19 mouse cellular contexts compared by ENCODE assay signal in genomic region chr1:187015673-187016072, GRCm38 (mm10). TPM values are rescaled to one million over a fixed set of nuclear protein-coding genes. Genes with fewer than 3 reads are reported as not detected.
"Had no signal": no experiment of that assay in that cellular context is flagged by ENCODE, and none has a peak within 500 bp of the region (broad histone marks: within the 10 kb centered on the region; RNA-seq: fewer than 3 reads in every experiment).

No protein-coding gene starts in this region.

- H3K9ac ChIP-seq: liver, embryonic 13.5 days; liver, postnatal 0 days; lung, embryonic 15.5 days; midbrain, embryonic 12.5 days had no signal

- H3K4me1 ChIP-seq: liver, embryonic 13.5 days; lung, embryonic 15.5 days; megakaryocyte, embryonic 14.5 days; midbrain, embryonic 12.5 days had no signal

- ATAC-seq: liver, postnatal 0 days; midbrain, embryonic 16.5 days had no signal

- H3K4me3 ChIP-seq: left cerebral cortex, adult 2 months; limb, embryonic 10.5 days; liver, embryonic 13.5 days; lung, embryonic 15.5 days; megakaryocyte, embryonic 14.5 days; midbrain, embryonic 12.5 days had no signal

- DNase-seq: kidney, adult 18-20 months; kidney, postnatal 25 days; liver, embryonic 13.5 days; liver, postnatal 0 days; lung, postnatal 14 days; right cerebral cortex, postnatal 25 days; thymus, postnatal 4 days had no signal

- H3K27ac ChIP-seq: left cerebral cortex, adult 2 months; limb, embryonic 10.5 days; liver, embryonic 13.5 days; lung, embryonic 15.5 days; macrophage; midbrain, embryonic 12.5 days had no signal

- H3K27me3 ChIP-seq: liver, embryonic 13.5 days; lung, embryonic 15.5 days; megakaryocyte, embryonic 14.5 days; midbrain, embryonic 12.5 days had no signal

- H3K36me3 ChIP-seq: limb, embryonic 10.5 days; liver, embryonic 13.5 days; lung, embryonic 15.5 days; midbrain, embryonic 12.5 days had no signal

- H3K4me2 ChIP-seq: liver, embryonic 13.5 days; lung, embryonic 15.5 days; midbrain, embryonic 12.5 days had no signal

- H3K9me3 ChIP-seq: limb, embryonic 10.5 days; liver, embryonic 13.5 days; lung, embryonic 15.5 days; midbrain, embryonic 12.5 days had no signal

RNA-seq across cellular contexts. Expression of gene D1Pas1, which starts 48.5 kb away (rescaled TPM):
- total RNA-seq: layer of hippocampus, postnatal 25 days; left cerebral cortex, adult 2 months had no signal
- polyA plus RNA-seq: kidney, embryonic 16.5 days; liver, embryonic 13.5 days; liver, postnatal 0 days; lung, embryonic 15.5 days; macrophage; small intestine, adult 2 months; stomach, embryonic 16.5 days; thymus, postnatal 0 days had no signal
